Mouse (Mus musculus) kidney, adult 2 months (tissue): ENCODE results near the gene Slc29a1.

Experiments used
- CTCF ChIP-seq: fragments of 200-500 bp; conservative IDR thresholded peaks from 2 replicates; pipeline ENCODE4 v1.5.1; 2011; ENCODE audit warnings: low read depth, mild to moderate bottlenecking, control low read depth, low read length, moderate library complexity, mixed read lengths; ENCODE audit not compliant: insufficient read depth, insufficient read length
- POLR2A ChIP-seq: fragments of 200-500 bp; IDR thresholded peaks from one replicate; pipeline ENCODE4 v1.6.1; 2011; ENCODE audit warnings: low read depth, low read length, control low read depth

DNA sequence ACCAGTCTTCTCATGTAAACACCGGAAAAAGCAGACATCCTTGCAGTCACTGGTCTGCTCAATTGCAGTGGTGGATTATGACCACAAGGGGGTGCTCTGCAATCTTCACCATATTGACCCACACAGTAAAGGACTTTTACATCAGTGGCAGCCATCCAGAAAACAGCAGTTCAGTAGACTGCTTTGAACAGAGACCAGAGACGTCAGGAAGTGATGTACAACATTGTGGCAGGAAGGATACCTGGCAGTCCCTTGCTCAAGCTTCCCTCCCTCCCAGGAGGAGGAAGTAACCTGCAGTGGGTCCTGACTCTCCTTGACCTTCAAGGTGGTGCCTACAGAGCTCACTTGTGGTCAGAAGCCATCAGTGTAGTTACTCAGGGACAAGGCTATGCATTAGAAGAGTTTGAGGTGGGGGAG lies 17.8 kb downstream of the Slc29a1 start:
- TF ChIP-seq CTCF (peak; percentile 76), POLR2A (no peak)
